Mouse (Mus musculus): ENCODE data around the gene Col9a2.

DNA sequence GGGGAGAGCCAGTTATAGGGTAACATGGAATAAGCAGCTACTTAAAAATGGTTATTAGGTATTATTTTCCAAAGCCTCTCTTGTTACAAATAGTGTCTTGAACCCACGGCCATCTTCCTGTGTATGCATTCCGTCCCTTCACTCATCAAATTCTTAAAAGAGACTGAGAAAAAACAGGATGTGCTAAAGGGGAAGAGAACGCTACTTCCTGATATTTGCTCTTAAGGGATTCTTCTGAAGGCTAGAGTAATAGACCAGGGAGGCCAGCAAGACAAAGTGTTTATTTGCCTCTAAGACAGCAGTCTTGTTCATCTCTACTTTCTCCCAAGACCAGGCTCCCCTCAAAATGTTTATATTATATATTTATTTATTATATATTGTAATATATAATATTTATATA is 20.9 kb upstream of the Col9a2 start:
- no peak for TF ChIP-seq CTCF (conservative IDR thresholded peaks at IDR 0.05; ENCODE audit: low read length)
- no peak for TF ChIP-seq NANOG (IDR thresholded peaks at IDR 0.05; ENCODE audit: borderline replicate concordance, low read length)
- no peak for TF ChIP-seq POU5F1 (IDR thresholded peaks at IDR 0.05; ENCODE audit: borderline replicate concordance, low read length)

Measured in E14TG2a.4 (cell line).